Mouse (Mus musculus): ENCODE results near the gene 1700001O22Rik.

The 1700001O22Rik gene

GRCm38 (mm10) chr2:30816383-30816782 lies 12.9 kb upstream of the 1700001O22Rik start:
- no peak for DNase-seq (ENCODE audit: low read depth, low spot score)

- no peak for DNase-seq (ENCODE audit: low read depth, low spot score)
Measured at GRCm38 (mm10) chr2:30810573-30810972, 7.1 kb upstream of the 1700001O22Rik start.

- no peak for DNase-seq (ENCODE audit: low read depth, low spot score)
Measured at GRCm38 (mm10) chr2:30809503-30809902, 6.0 kb upstream of the 1700001O22Rik start.

- no peak for DNase-seq (ENCODE audit: low read depth, low spot score)
Measured at GRCm38 (mm10) chr2:30808296-30808655, 4.8 kb upstream of the 1700001O22Rik start.

- DNase-seq (ENCODE audit: low read depth, low spot score), result peak; percentile 100
Measured at GRCm38 (mm10) chr2:30807648-30808295, 4.3 kb upstream of the 1700001O22Rik start, which contains the start of gene Ntmt1. Ntmt1 (plus strand) TSS chr2:30807826.

GRCm38 (mm10) chr2:30807147-30807647 lies 3.7 kb upstream of the 1700001O22Rik start:
- DNase-seq (ENCODE audit: low read depth, low spot score), result no peak

- DNase-seq (ENCODE audit: low read depth, low spot score), result no peak
Measured at GRCm38 (mm10) chr2:30805983-30806382, 2.5 kb upstream of the 1700001O22Rik start.

- DNase-seq (ENCODE audit: low read depth, low spot score), result no peak
Measured at GRCm38 (mm10) chr2:30801067-30801852, 2.2 kb downstream of the 1700001O22Rik start.

GRCm38 (mm10) chr2:30800671-30801066 lies 2.8 kb downstream of the 1700001O22Rik start:
- DNase-seq (ENCODE audit: low read depth, low spot score), result no peak

GRCm38 (mm10) chr2:30799456-30799855 lies 4.0 kb downstream of the 1700001O22Rik start:
- DNase-seq (ENCODE audit: low read depth, low spot score), result no peak

- DNase-seq (ENCODE audit: low read depth, low spot score), result peak; percentile 89
Measured at GRCm38 (mm10) chr2:30796382-30796781, 7.1 kb downstream of the 1700001O22Rik start.

GRCm38 (mm10) chr2:30795889-30796275 lies 7.6 kb downstream of the 1700001O22Rik start:
- no peak for DNase-seq (ENCODE audit: low read depth, low spot score)

GRCm38 (mm10) chr2:30795271-30795888 lies 8.1 kb downstream of the 1700001O22Rik start:
- no peak for DNase-seq (ENCODE audit: low read depth, low spot score)

GRCm38 (mm10) chr2:30794179-30795108 lies 9.0 kb downstream of the 1700001O22Rik start:
- peak; percentile 94 for DNase-seq (ENCODE audit: low read depth, low spot score)

GRCm38 (mm10) chr2:30792061-30792460 lies 11.4 kb downstream of the 1700001O22Rik start:
- DNase-seq (ENCODE audit: low read depth, low spot score), result no peak

- DNase-seq (ENCODE audit: low read depth, low spot score), result no peak
Measured at GRCm38 (mm10) chr2:30787466-30787865, 16.0 kb downstream of the 1700001O22Rik start.

GRCm38 (mm10) chr2:30784078-30784994 lies 19.1 kb downstream of the 1700001O22Rik start:
- DNase-seq (ENCODE audit: low read depth, low spot score), result peak; percentile 77

- peak; percentile 79 for DNase-seq (ENCODE audit: low read depth, low spot score)
Measured at GRCm38 (mm10) chr2:30783346-30783745, 20.1 kb downstream of the 1700001O22Rik start.

- DNase-seq (ENCODE audit: low read depth, low spot score), result no peak
Measured at GRCm38 (mm10) chr2:30782312-30783290, 20.9 kb downstream of the 1700001O22Rik start.
